Mouse (Mus musculus) spleen, postnatal 14 days (tissue): ENCODE data around the gene Sash1.
A peak's percentile ranks its signal among the peaks of the same experiment; 100 is the strongest.
"Not testable (repeated sequence)": the region's sequence is repeated elsewhere in the genome, so short reads cannot be mapped to it uniquely, and the experiment has no call there.

Experiments
- DNase-seq, 2 experiments: peaks; one replicate each; pipeline ENCODE4 v3.0.0; 2021 to 2022; ENCODE audit warnings: low spot score in 2 of 2

Gene Sash1

GRCm38 (mm10) chr10:8756604-8757354 lies 129.1 kb downstream of the Sash1 start:
- no peak for DNase-seq

GRCm38 (mm10) chr10:8753377-8753776 lies 132.5 kb downstream of the Sash1 start:
- DNase-seq, result no peak

GRCm38 (mm10) chr10:8752436-8752835 lies 133.4 kb downstream of the Sash1 start:
- DNase-seq, result no peak

- DNase-seq, result no peak
These were observed 136.3 kb downstream of the Sash1 start for GRCm38 (mm10) chr10:8749537-8749936.

GRCm38 (mm10) chr10:8747450-8748212 lies 138.2 kb downstream of the Sash1 start:
- DNase-seq, result no peak

- DNase-seq, result no peak
These were observed 139.7 kb downstream of the Sash1 start for GRCm38 (mm10) chr10:8746082-8746696.

- peak in 1 of 2 experiments; percentile 39 for DNase-seq
These were observed 143.0 kb downstream of the Sash1 start for GRCm38 (mm10) chr10:8742872-8743271.

GRCm38 (mm10) chr10:8741505-8741904 lies 144.4 kb downstream of the Sash1 start:
- DNase-seq, result no peak

- DNase-seq, result no peak
These were observed 145.1 kb downstream of the Sash1 start for GRCm38 (mm10) chr10:8740797-8741196.

GRCm38 (mm10) chr10:8729387-8730337 lies 156.2 kb downstream of the Sash1 start:
- no peak for DNase-seq

GRCm38 (mm10) chr10:8719345-8719744 lies 166.5 kb downstream of the Sash1 start:
- DNase-seq, result no peak

- no peak for DNase-seq
These were observed 167.0 kb downstream of the Sash1 start for GRCm38 (mm10) chr10:8718831-8719230.

GRCm38 (mm10) chr10:8717171-8717570 lies 168.7 kb downstream of the Sash1 start:
- DNase-seq, result no peak

- DNase-seq, result peak in 1 of 2 experiments; percentile 51
These were observed 170.1 kb downstream of the Sash1 start for GRCm38 (mm10) chr10:8715679-8716284.

- DNase-seq, result not testable (repeated sequence)
These were observed 189.2 kb downstream of the Sash1 start for GRCm38 (mm10) chr10:8696636-8697035.

GRCm38 (mm10) chr10:8693996-8694500 lies 191.8 kb downstream of the Sash1 start:
- DNase-seq, result no peak

- DNase-seq, result no peak
These were observed 192.3 kb downstream of the Sash1 start for GRCm38 (mm10) chr10:8693561-8693960.

- DNase-seq, result no peak
These were observed 193.3 kb downstream of the Sash1 start for GRCm38 (mm10) chr10:8692531-8692930.

- no peak for DNase-seq
These were observed 199.7 kb downstream of the Sash1 start for GRCm38 (mm10) chr10:8686219-8686618.

- DNase-seq, result no peak
These were observed 200.6 kb downstream of the Sash1 start for GRCm38 (mm10) chr10:8685269-8685668.

- peak in 1 of 2 experiments; percentile 20 for DNase-seq
These were observed 203.0 kb downstream of the Sash1 start for GRCm38 (mm10) chr10:8682900-8683299.
